Comparison of ENCODE assay signal across 9 mouse cellular contexts in genomic region chr5:24364508-24364907, GRCm38 (mm10). TPM values are rescaled to one million over a fixed set of nuclear protein-coding genes. Genes with fewer than 3 reads are reported as not detected.
DNase-seq lines count a peak whose midpoint lies in the region; ATAC-seq and TF ChIP-seq lines count a peak whose summit lies in the region.
"Had no signal": no experiment of that assay in that cellular context is flagged by ENCODE, and none has a peak within 500 bp of the region (broad histone marks: within the 10 kb centered on the region; RNA-seq: fewer than 3 reads in every experiment).

Gene Nos3, plus strand, starts transcription at chr5:24364810.

- peak within 1 kb of the TSS; percentile 8; the same call in 1 of the 2 replicates for H3K4me3 ChIP-seq in cortical plate, adult 2 months (ENCODE audit: insufficient read depth, low read length)
- H3K4me3 ChIP-seq in limb, embryonic 10.5 days, result peak within 1 kb of the TSS; percentile 18
- H3K4me3 ChIP-seq in stomach, embryonic 16.5 days (replicated peaks; ENCODE audit: low read length), result peak within 1 kb of the TSS; percentile 23

- H3K9ac ChIP-seq in stomach, embryonic 16.5 days (ENCODE audit: low read length), result 0 out of 2 replicates have a peak within 1 kb of the TSS, but pooled peaks have one; percentile 48
- H3K9ac ChIP-seq: liver, embryonic 14.5 days had no signal

- H3K36me3 ChIP-seq in limb, embryonic 10.5 days, result no peaks in the 10 kb centered on the region
- H3K36me3 ChIP-seq in stomach, embryonic 16.5 days (ENCODE audit: control insufficient read depth, insufficient read depth, low read length), result no peaks in the 10 kb centered on the region

- peak within 1 kb of the TSS; percentile 59; the same call in 1 of the 2 replicates for H3K27ac ChIP-seq in cortical plate, adult 2 months (ENCODE audit: insufficient read depth, low read length)
- H3K27ac ChIP-seq in limb, embryonic 10.5 days, result peak within 1 kb of the TSS; percentile 10; the same call in 1 of the 2 replicates
- H3K27ac ChIP-seq in stomach, embryonic 16.5 days (ENCODE audit: low read length), result peak within 1 kb of the TSS; percentile 22; the same call in 1 of the 2 replicates
- H3K27ac ChIP-seq: liver, embryonic 14.5 days had no signal

- WGBS in limb, embryonic 10.5 days, result 67% methylated on average over 12 of the region's 12 CpGs
- 53% methylated on average over 12 of the region's 12 CpGs for WGBS in stomach, embryonic 16.5 days

- H3K4me1 ChIP-seq in cortical plate, adult 2 months (ENCODE audit: control insufficient read depth, insufficient read depth, low read length), result no peaks in the 10 kb centered on the region
- peaks cover 8% of the 10 kb centered on the region for H3K4me1 ChIP-seq in limb, embryonic 10.5 days
- 0 out of 2 replicates have a peak, but pooled peaks cover 3% of the 10 kb centered on the region for H3K4me1 ChIP-seq in stomach, embryonic 16.5 days (ENCODE audit: control insufficient read depth, insufficient read depth, low read length)

- peak; percentile 27 for DNase-seq in R1 (ENCODE audit: low read depth, low spot score)
- peak; percentile 75 to 76 for DNase-seq in heart, postnatal 14 days
- no peak for DNase-seq in limb, embryonic 10.5 days (ENCODE audit: low spot score)
- DNase-seq in frontal cortex, postnatal 14 days (ENCODE audit: low spot score in 2 of 2), result no peak
- no peak for DNase-seq in retina, postnatal 1 day

- TF ChIP-seq CTCF in cortical plate, adult 2 months (IDR thresholded peaks at IDR 0.05; ENCODE audit: extremely low read depth, insufficient read depth, low read length), result no peak

- intact Hi-C loops in heart, postnatal 14 days (cut with DNase I), result loop anchor here (2.0 kb wide), 1 partner anchor 18 kb away; no protein-coding TSS in a partner anchor

- no peak for TF ChIP-seq POLR2A in cortical plate, adult 2 months (IDR thresholded peaks at IDR 0.05; ENCODE audit: extremely low read depth, insufficient read depth, low read length)

- H3K9me3 ChIP-seq in limb, embryonic 10.5 days (replicated peaks), result no peaks in the 10 kb centered on the region
- H3K9me3 ChIP-seq in stomach, embryonic 16.5 days (replicated peaks; ENCODE audit: control insufficient read depth, low read length), result no peaks in the 10 kb centered on the region

- H3K4me2 ChIP-seq in stomach, embryonic 16.5 days (ENCODE audit: low read depth, low read length), result 0 out of 2 replicates have a peak within 1 kb of the TSS, but pooled peaks have one; percentile 5

- H3K27me3 ChIP-seq in limb, embryonic 10.5 days (ENCODE audit: low read depth, poor library complexity, severe bottlenecking), result no peaks in the 10 kb centered on the region
- H3K27me3 ChIP-seq in stomach, embryonic 16.5 days (ENCODE audit: control insufficient read depth, insufficient read depth, low read length), result no peaks in the 10 kb centered on the region

- ATAC-seq in stomach, embryonic 16.5 days (ENCODE audit: insufficient read depth, low FRiP score), result no peak
- no peak for ATAC-seq in CD4-positive, CD25-positive, alpha-beta regulatory T cell, adult 4 months

RNA-seq across cellular contexts. Expression of gene Nos3, which starts in this region (rescaled TPM):
- 9.6 and 10.4 TPM in 2 replicates for polyA plus RNA-seq in cortical plate, adult 2 months (2012; rRNA removed)
- 10 to 100 TPM; 34.5 to 35.6 TPM for total RNA-seq in heart, postnatal 14 days (2021)
- 8.4 and 8.9 TPM in 2 replicates for polyA plus RNA-seq in limb, embryonic 10.5 days (2016; fragmentation: Nextera tagmentation; extraction: Ambion mirVana)
- polyA plus RNA-seq in stomach, embryonic 16.5 days (2015; fragmentation: Nextera tagmentation; extraction: Ambion mirVana), result 6.5 and 7.3 TPM in 2 replicates
- under 1 TPM; 0.08 to 0.14 TPM for polyA plus RNA-seq in CD4-positive, CD25-positive, alpha-beta regulatory T cell, adult 4 months (2017; shearing (Covaris generic))

Comparison
In these comparisons a context has a peak if more than half of its experiments do, and no peak if none do; other contexts are left out.
1. DNase-seq: peak in R1 (single experiment) and heart, postnatal 14 days (2 of 2); none in limb, embryonic 10.5 days (single experiment), frontal cortex, postnatal 14 days (0 of 2) and retina, postnatal 1 day (single experiment).
2. Peak in every context shown above with its lines, with median percentiles within 50 percentile points of each other: H3K27ac ChIP-seq and H3K4me3 ChIP-seq.